Mouse (Mus musculus) midbrain, embryonic 16.5 days (tissue): ENCODE data around the gene Rap1gap2. TPM values are rescaled to one million over a fixed set of nuclear protein-coding genes. Genes with fewer than 3 reads are reported as not detected.
A peak's percentile ranks its signal among the peaks of the same experiment; 100 is the strongest.

ENCODE experiments used
- ATAC-seq: fragments of 200-750 bp; cut with Nextera tagmentation; 2 replicates; pipeline ENCODE4 v1.8.0; 2017; ENCODE audit warnings: moderate TSS enrichment
- H3K27ac ChIP-seq: fragments of 300-500 bp; sonication (generic); 2 replicates; pipeline ENCODE4 v1.5.1; 2014; ENCODE audit warnings: mild to moderate bottlenecking, low read length, mixed read lengths
- H3K27me3 ChIP-seq: fragments of 300-500 bp; sonication (generic); 2 replicates; pipeline ENCODE4 v1.6.1; 2014; ENCODE audit warnings: low read depth, low read length, mixed read lengths; ENCODE audit not compliant: control insufficient read depth, insufficient read depth
- H3K36me3 ChIP-seq: fragments of 300-500 bp; sonication (generic); 2 replicates; pipeline ENCODE4 v1.6.1; 2014; ENCODE audit warnings: mild to moderate bottlenecking, low read length, moderate library complexity, mixed read lengths; ENCODE audit not compliant: control insufficient read depth, insufficient read depth
- H3K4me1 ChIP-seq: fragments of 300-500 bp; sonication (generic); 2 replicates; pipeline ENCODE4 v1.6.1; 2014; ENCODE audit warnings: mild to moderate bottlenecking, low read length, mixed read lengths; ENCODE audit not compliant: control insufficient read depth, insufficient read depth
- H3K4me2 ChIP-seq: fragments of 300-500 bp; sonication (generic); 2 replicates; pipeline ENCODE4 v1.6.1; 2014; ENCODE audit warnings: mild to moderate bottlenecking, low read length, mixed read lengths
- H3K4me3 ChIP-seq: fragments of 300-500 bp; sonication (generic); 2 replicates; pipeline ENCODE4 v1.5.1; 2014; ENCODE audit warnings: low read depth, mild to moderate bottlenecking, low read length, moderate library complexity, mixed read lengths
- H3K9ac ChIP-seq: fragments of 300-500 bp; sonication (generic); 2 replicates; pipeline ENCODE4 v1.6.1; 2014; ENCODE audit warnings: low read depth, low read length, mixed read lengths
- H3K9me3 ChIP-seq: fragments of 300-500 bp; sonication (generic); replicated peaks from 2 replicates; pipeline ENCODE4 v1.6.1; 2014; ENCODE audit warnings: mild to moderate bottlenecking, low read length, mixed read lengths; ENCODE audit not compliant: control insufficient read depth, poor library complexity, severe bottlenecking
- WGBS: fragments of 180-500 bp; shearing (Covaris S2); extraction: QIAGEN DNeasy Blood & Tissue Kit; methylation state at CpG from one replicate; pipeline ENCODE4 v1.1.7; 2014; 5-methylcytosine and 5-hydroxymethylcytosine counted together
- polyA plus RNA-seq: library from polyadenylated mRNA; unstranded; fragments of >200 nt; fragmentation: Nextera tagmentation; extraction: Ambion mirVana; gene quantifications from 2 replicates; pipeline ENCODE4 v1.2.1, GENCODE M21; 2015

Gene Rap1gap2
- polyA plus RNA-seq, 1 experiment from 2014 or later = 17.1 TPM

GRCm38 (mm10) chr11:74402126-74402525, 208.6 kb downstream of the Rap1gap2 start:
- WGBS = 42% methylated on average over 2 of the region's 2 CpGs
- Histone ChIP-seq H3K9ac (no peak overlapping the region), H3K9me3 (no peaks in the 10 kb centered on the region), H3K27ac (no peak overlapping the region), H3K36me3 (peaks cover 6% of the 10 kb centered on the region; the same call in 1 of the 2 replicates), H3K4me2 (no peak overlapping the region), H3K4me3 (no peak overlapping the region), H3K27me3 (no peaks in the 10 kb centered on the region), H3K4me1 (0 out of 2 replicates have a peak, but pooled peaks cover 4% of the 10 kb centered on the region)
- 0 out of 2 replicates have a peak, but pooled peaks have one; percentile 33 for ATAC-seq

GRCm38 (mm10) chr11:74395583-74395982, 215.1 kb downstream of the Rap1gap2 start:
- Histone ChIP-seq H3K36me3 (peaks cover 5% of the 10 kb centered on the region; the same call in 1 of the 2 replicates), H3K4me1 (peaks cover 6% of the 10 kb centered on the region; the same call in 1 of the 2 replicates), H3K27me3 (no peaks in the 10 kb centered on the region), H3K9me3 (no peaks in the 10 kb centered on the region), H3K9ac (no peak overlapping the region), H3K4me3 (no peak overlapping the region), H3K4me2 (no peak overlapping the region), H3K27ac (no peak overlapping the region)
- ATAC-seq = no peak
- 83% methylated on average over 18 of the region's 18 CpGs for WGBS

DNA sequence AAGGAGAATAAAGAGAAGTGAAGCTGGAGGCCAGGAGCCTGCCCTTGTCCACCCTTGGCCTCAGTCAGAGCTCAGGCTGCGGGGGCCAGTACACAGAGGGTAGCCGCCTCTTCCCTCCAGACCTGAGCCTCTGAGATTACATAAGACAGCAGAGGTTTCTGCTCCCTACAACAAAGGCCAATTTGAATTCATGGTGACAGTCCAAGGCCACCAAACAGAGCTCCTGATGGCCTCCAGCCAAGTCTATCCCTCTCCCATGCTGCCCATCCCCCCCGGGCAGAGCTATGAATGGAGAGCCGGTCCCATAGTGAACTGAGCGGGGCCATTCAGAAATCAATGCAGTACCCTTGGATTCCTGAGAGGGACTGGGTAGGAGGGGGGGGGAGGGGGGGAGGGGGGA, 217.2 kb downstream of the Rap1gap2 start:
- Histone ChIP-seq H3K27ac (no peak overlapping the region), H3K9me3 (no peaks in the 10 kb centered on the region), H3K27me3 (no peaks in the 10 kb centered on the region), H3K4me2 (no peak overlapping the region), H3K36me3 (peaks cover 5% of the 10 kb centered on the region; the same call in 1 of the 2 replicates), H3K9ac (no peak overlapping the region), H3K4me3 (no peak overlapping the region), H3K4me1 (peaks cover 2% of the 10 kb centered on the region; the same call in 1 of the 2 replicates)
- 42% methylated on average over 5 of the region's 5 CpGs for WGBS
- no peak; the same call in 1 of the 2 replicates for ATAC-seq

GRCm38 (mm10) chr11:74392903-74393302, 217.8 kb downstream of the Rap1gap2 start:
- WGBS = 80% methylated on average over 6 of the region's 6 CpGs
- Histone ChIP-seq H3K4me1 (peaks cover 2% of the 10 kb centered on the region; the same call in 1 of the 2 replicates), H3K9me3 (no peaks in the 10 kb centered on the region), H3K9ac (no peak overlapping the region), H3K4me2 (no peak overlapping the region), H3K4me3 (no peak overlapping the region), H3K36me3 (peaks cover 9% of the 10 kb centered on the region; the same call in 1 of the 2 replicates), H3K27me3 (no peaks in the 10 kb centered on the region), H3K27ac (no peak overlapping the region)
- no peak for ATAC-seq

DNA sequence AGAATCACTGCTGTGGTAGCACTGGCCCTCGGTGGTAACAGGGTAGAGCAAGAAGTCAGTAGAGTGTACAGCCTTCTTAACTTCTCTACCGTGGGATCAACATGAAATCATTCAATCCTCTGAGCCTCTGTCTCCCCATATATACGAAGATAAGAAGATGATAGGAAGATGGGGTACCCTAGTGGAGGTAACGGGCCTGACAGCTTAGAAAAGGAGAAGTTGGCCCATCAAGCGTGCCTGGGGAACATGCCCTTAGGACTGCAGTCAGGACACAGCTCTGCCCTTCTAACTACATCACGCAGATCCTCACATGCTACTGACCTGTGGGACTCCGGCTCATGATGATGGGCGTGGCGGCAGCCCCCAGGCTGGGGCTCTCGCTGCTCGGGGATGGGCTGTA, 218.8 kb downstream of the Rap1gap2 start:
- Histone ChIP-seq H3K36me3 (peaks cover 4% of the 10 kb centered on the region; the same call in 1 of the 2 replicates), H3K27me3 (no peaks in the 10 kb centered on the region), H3K4me3 (no peak overlapping the region), H3K9me3 (no peaks in the 10 kb centered on the region), H3K9ac (no peak overlapping the region), H3K4me2 (no peak overlapping the region), H3K27ac (no peak overlapping the region), H3K4me1 (peaks cover 2% of the 10 kb centered on the region; the same call in 1 of the 2 replicates)
- ATAC-seq = no peak
- WGBS = 84% methylated on average over 11 of the region's 11 CpGs

GRCm38 (mm10) chr11:74387203-74387602, 223.5 kb downstream of the Rap1gap2 start:
- Histone ChIP-seq H3K9me3 (no peaks in the 10 kb centered on the region), H3K4me2 (no peak overlapping the region), H3K4me3 (no peak overlapping the region), H3K36me3 (peaks cover 4% of the 10 kb centered on the region; the same call in 1 of the 2 replicates), H3K9ac (no peak overlapping the region), H3K27me3 (no peaks in the 10 kb centered on the region), H3K4me1 (no peaks in the 10 kb centered on the region), H3K27ac (no peak overlapping the region)
- ATAC-seq = no peak
- 78% methylated on average over 5 of the region's 5 CpGs for WGBS

- H3K9ac ChIP-seq = no peak overlapping the region
- H3K4me3 ChIP-seq = no peak overlapping the region
- H3K27me3 ChIP-seq = no peaks in the 10 kb centered on the region
- no peaks in the 10 kb centered on the region for H3K9me3 ChIP-seq
- no peaks in the 10 kb centered on the region for H3K4me1 ChIP-seq
- H3K4me2 ChIP-seq = no peak overlapping the region
- WGBS = 81% methylated on average over 9 of the region's 9 CpGs
- H3K36me3 ChIP-seq = peaks cover 4% of the 10 kb centered on the region; the same call in 1 of the 2 replicates
- H3K27ac ChIP-seq = no peak overlapping the region
- no peak for ATAC-seq
Measured at GRCm38 (mm10) chr11:74385674-74386073, 225.0 kb downstream of the Rap1gap2 start.

- Histone ChIP-seq H3K4me3 (no peak overlapping the region), H3K9ac (no peak overlapping the region), H3K4me1 (no peaks in the 10 kb centered on the region), H3K4me2 (no peak overlapping the region), H3K27me3 (no peaks in the 10 kb centered on the region), H3K9me3 (no peaks in the 10 kb centered on the region), H3K27ac (no peak overlapping the region), H3K36me3 (no peaks in the 10 kb centered on the region)
- WGBS = 81% methylated on average over 4 of the region's 4 CpGs
- ATAC-seq = no peak
Measured at GRCm38 (mm10) chr11:74379166-74379873, 231.4 kb downstream of the Rap1gap2 start.

DNA sequence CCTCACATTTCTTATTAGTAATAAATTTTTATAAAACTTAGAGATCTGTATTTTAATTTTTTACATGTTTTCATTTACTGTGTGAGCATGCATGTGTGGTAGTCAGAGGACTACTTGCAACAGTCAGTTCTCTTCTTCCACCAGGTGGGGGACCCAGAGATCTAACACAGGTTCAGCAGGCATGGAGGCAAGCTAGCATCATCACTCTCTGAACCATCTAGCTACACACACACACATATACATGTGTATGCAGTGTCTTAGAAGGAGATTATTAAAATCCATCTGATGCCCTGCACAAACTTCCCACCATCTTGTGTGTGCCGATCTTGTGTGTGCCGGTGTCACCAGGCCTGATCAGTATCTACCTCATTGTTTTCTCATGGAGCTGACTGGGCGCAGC, 233.9 kb downstream of the Rap1gap2 start:
- H3K27ac ChIP-seq = no peak overlapping the region
- H3K9ac ChIP-seq = no peak overlapping the region
- no peak overlapping the region for H3K4me3 ChIP-seq
- WGBS = 85% methylated on average over 3 of the region's 3 CpGs
- peak; percentile 89 for ATAC-seq
- H3K4me1 ChIP-seq = no peaks in the 10 kb centered on the region
- H3K9me3 ChIP-seq = no peaks in the 10 kb centered on the region
- no peaks in the 10 kb centered on the region for H3K36me3 ChIP-seq
- H3K4me2 ChIP-seq = no peak overlapping the region
- no peaks in the 10 kb centered on the region for H3K27me3 ChIP-seq
